Mouse (Mus musculus): ENCODE measurements around the gene Ptgdr2. TPM values are rescaled to one million over a fixed set of nuclear protein-coding genes. Genes with fewer than 3 reads are reported as not detected.

The Ptgdr2 gene
- total RNA-seq, 1 experiment from 2014 or later, result 0.23 TPM

DNA sequence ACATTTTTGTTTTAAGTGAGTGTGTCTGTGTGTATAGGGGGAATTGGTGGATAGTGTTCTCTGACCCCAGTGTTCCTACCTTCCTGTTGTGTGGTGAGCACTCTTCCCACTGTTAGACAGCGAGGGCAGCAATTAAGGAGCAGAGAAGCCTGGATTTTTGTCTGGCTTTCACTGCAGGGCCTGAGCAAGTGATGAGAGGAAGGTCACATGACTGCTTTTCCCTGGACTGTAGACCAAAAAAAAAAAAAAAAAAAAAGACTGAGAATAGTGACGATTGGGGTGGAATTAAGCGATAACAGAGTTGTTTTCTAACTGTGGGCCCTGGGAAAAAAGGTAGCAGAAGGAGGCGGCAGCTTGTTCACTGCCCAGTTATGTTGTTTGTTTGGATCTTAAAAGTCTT lies 10.3 kb upstream of the Ptgdr2 start:
- ATAC-seq (replicated peaks; ENCODE audit: low read depth, poor library complexity, severe bottlenecking), result no peak

DNA sequence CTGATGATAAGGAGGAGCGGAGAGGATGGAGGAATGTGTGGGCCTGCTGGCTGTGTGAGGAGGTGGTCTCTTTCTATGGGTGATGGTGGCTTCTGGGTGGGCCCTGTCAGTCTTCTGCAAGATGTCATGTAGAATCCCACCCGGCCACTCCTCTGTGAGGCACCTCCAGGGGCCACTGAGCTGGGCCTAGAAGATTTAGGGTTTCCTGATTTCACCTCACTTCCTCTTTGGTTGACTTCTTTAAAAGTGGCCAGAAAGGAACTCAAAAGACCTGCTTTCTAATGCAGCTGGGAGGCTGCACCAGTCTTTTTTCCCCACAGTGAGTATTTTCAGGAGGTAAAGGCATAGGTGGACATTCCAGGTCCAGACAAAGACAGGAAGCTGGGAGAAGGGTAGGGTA lies 6.3 kb upstream of the Ptgdr2 start:
- ATAC-seq (replicated peaks; ENCODE audit: low read depth, poor library complexity, severe bottlenecking), result 0 out of 2 replicates have a peak, but pooled peaks have one; percentile 50

DNA sequence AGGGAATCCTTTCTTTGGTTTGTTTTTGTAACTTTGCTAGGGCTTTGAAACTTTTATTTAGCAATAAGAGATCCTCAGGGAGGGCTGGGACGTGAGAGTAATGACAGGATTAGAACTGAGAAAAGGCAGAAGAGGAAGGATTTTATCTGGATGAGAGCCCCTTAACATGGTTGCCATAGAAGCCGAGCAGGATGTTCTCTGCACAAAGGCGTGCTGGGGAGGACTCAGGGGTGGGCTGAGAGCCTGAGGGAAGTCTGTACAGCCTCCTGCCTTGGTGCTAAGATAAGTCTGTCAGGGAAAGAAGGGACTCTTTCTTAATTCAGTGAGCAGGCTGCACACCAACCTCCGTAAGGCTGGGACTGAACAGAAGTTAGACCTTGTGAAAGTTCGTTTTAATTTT lies 1.9 kb upstream of the Ptgdr2 start:
- no peak for ATAC-seq (replicated peaks; ENCODE audit: low read depth, poor library complexity, severe bottlenecking)

DNA sequence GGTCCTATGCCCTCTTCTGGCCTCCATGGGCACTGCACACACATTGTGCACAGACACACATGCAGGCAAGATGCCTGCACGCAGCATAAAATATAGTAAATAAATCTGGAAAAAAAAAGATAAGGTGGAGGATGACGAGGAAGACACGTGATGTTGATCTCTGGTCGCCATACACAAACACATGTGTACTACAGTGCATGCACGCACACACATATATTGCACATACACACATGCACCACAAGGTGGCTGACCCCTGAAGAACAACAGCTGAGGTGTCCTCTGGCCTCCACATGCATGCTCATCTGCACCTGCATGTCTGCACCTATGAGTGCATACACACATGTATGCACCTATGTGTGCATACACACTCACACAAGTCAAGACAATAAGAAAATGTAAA lies 883 bp upstream of the Ptgdr2 start:
- ATAC-seq (replicated peaks; ENCODE audit: low read depth, poor library complexity, severe bottlenecking), result no peak

DNA sequence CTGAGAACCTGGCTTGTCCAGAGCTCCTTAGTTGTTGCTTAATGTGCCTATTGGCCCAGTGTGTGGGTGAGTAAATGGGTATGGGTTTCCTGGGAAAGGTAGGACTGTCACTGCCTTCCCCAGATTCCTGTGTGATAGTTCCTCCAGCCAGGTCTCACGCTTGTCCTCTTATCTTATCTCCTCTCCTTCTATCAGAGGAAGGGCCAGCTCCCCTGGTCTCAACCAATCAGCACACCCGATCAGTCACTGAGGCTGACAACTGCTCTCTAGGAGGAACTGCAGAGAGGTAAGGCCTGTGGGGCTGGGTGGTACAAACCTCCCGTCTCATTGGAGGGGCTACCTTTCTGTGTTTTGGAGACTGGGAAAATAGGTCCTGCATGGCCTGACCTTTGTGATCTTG lies 1.8 kb downstream of the Ptgdr2 start:
- no peak for ATAC-seq (replicated peaks; ENCODE audit: low read depth, poor library complexity, severe bottlenecking)

DNA sequence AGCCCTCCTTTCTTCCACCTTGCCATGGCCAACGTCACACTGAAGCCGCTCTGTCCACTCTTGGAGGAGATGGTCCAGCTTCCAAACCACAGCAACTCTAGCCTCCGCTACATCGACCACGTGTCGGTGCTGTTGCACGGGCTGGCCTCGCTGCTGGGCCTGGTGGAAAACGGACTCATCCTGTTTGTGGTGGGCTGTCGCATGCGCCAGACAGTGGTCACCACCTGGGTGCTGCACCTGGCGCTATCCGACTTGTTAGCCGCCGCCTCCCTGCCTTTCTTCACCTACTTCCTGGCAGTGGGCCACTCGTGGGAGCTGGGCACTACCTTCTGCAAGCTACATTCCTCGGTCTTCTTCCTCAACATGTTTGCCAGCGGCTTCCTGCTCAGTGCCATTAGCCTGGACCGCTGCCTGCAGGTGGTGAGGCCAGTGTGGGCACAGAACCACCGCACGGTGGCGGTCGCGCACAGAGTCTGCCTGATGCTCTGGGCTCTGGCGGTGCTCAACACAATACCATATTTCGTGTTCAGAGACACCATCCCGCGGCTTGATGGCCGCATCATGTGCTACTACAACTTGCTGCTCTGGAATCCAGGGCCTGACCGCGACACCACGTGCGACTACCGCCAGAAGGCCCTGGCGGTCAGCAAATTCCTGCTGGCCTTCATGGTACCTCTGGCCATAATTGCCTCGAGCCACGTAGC lies 3.3 kb downstream of the Ptgdr2 start:
- ATAC-seq (replicated peaks; ENCODE audit: low read depth, poor library complexity, severe bottlenecking), result peak; percentile 85

DNA sequence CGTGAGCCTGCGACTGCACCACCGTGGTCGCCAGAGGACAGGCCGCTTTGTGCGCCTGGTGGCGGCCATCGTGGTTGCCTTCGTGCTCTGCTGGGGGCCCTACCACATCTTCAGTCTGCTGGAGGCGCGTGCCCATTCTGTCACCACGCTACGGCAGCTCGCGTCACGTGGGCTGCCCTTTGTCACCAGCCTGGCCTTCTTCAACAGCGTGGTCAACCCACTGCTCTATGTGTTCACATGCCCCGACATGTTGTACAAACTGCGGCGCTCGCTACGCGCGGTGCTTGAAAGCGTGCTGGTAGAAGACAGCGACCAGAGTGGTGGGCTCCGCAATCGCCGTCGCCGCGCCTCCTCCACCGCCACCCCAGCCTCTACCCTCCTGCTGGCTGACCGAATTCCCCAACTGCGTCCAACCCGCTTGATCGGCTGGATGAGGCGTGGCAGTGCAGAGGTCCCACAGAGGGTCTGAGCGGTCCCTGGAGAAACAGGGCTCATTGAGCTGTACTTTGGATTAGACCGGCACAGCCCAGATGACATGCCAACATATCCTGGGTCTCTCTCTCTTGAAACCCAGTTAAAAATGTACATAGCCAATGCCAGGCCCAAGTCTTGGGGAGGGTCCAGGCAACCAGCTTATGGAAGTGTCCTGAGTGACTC lies 4.0 kb downstream of the Ptgdr2 start:
- peak; percentile 13; the same call in 1 of the 2 replicates for ATAC-seq (replicated peaks; ENCODE audit: low read depth, poor library complexity, severe bottlenecking)

DNA sequence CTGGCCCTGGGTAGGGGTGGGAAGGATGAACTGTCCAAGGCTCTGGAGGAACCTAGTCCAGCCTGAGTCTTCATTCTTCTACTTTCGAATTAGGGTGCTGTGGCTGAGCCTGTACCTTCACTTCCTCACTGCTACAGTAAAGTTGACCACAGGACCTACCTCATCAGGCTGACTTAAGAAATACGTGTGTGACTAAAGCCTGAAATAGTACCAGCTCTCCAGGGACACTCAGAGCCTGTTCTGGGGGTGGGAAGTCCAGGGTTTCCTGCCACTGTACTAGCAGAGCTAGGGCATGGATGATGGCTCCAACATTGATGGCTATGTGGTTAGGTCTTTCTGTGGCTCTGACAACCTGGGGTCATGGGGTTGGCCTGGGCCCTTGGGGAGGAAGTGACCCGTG lies 7.0 kb downstream of the Ptgdr2 start:
- peak; percentile 15; the same call in 1 of the 2 replicates for ATAC-seq (replicated peaks; ENCODE audit: low read depth, poor library complexity, severe bottlenecking)

DNA sequence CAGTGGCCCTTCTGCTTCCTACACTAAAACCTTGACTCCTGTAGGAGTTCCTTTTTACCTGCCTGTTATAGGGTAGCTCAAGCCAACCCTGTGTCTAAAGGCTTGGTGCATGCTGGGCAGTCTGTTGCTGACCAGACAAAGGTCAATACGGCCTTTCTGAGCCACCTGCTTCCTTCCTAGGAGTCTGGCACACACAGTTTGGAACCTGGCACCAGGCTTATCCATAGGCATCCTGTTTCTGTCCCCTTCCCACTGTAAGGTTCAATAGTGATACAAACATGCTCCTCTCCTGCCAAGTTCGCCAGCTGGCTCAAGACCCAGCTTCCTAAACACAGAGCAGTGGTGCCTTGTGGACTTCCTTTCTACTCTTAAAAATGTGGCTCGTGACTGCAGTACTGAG lies 9.5 kb downstream of the Ptgdr2 start:
- ATAC-seq (replicated peaks; ENCODE audit: low read depth, poor library complexity, severe bottlenecking), result no peak

DNA sequence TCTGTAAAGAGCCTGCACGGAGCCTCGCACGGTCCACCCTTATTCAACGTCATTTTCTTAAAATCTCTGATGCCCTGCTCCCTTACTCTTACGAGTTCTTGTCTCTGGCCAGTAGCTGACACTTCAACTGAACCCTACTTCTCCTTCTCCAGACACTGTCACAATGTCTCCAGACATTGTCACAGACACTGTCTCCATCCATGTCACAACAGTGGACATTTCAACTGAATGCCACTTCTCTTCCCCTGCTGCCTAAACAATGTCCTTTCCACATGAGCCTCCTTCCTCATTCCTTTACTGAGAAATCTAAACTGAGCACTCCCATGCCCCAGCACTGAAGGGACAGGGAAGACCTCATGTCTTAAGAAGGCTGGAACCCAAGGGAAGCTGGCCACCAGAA lies 10.3 kb downstream of the Ptgdr2 start:
- ATAC-seq (replicated peaks; ENCODE audit: low read depth, poor library complexity, severe bottlenecking), result no peak

DNA sequence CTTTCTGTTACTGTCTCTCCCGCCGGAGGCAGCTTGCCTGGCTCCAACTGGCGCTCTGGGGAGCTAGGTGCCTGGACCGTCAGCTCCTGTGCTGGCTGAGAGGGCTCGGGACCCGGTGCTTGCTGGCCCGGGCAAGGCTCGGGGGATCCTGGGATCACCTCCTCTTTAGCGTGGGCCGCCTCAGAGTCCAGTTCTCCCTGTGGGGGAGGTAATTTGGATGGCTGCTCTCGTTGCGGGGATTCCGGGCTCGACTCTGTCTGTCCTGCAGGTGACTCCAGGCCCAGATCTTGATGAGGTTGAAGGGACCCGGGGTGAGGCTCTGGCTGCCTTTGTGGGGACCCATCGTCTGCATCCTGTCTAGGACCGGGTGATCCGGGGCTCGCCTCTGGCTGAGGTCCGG lies 11.5 kb downstream of the Ptgdr2 start:
- 0 out of 2 replicates have a peak, but pooled peaks have one; percentile 5 for ATAC-seq (replicated peaks; ENCODE audit: low read depth, poor library complexity, severe bottlenecking)

DNA sequence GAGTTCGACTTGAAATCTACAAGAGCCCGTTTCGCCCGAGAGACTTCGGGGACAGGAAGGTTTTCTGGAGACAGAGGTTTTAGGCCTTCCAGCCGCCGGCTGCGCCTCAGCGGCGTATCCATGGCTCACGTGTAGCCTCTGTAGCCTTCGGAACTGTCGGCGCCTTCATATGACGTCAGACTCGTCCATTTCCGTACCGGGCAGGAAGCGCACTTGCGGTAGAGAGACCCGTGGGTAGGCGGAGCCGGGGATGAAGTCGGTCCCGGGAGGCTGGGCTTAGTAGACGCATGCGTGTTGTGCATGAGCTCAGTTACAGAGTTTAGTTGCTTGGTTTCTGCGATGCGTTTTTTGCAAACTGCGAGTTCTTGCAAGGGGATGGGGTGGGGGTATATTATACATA lies 12.2 kb downstream of the Ptgdr2 start, which contains the start of gene Ccdc86:
Gene Ccdc86 (minus strand): TSS at position 155 of the 400 bp plus-strand sequence.
- ATAC-seq (replicated peaks; ENCODE audit: low read depth, poor library complexity, severe bottlenecking), result peak; percentile 95

DNA sequence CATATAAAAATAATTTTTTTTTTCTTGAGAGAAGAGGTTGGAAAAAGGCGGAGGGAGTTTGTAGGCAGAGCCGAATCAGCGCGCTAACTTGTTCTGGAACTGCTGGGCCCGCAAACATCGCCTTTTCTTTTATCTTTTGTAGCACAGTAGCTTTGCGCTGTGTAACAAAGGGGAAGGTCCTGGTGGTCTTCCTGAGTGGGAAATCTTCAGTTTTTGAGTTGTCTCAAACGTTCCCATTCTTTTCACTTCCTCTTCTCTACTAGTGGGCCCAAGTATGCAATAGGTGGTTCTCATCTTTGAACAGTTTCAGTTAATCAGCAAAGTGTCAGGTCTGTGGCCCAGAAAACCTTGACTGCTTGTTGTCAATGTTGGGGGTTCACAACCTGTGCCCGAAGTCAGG lies 12.6 kb downstream of the Ptgdr2 start:
- no peak; the same call in 1 of the 2 replicates for ATAC-seq (replicated peaks; ENCODE audit: low read depth, poor library complexity, severe bottlenecking)

DNA sequence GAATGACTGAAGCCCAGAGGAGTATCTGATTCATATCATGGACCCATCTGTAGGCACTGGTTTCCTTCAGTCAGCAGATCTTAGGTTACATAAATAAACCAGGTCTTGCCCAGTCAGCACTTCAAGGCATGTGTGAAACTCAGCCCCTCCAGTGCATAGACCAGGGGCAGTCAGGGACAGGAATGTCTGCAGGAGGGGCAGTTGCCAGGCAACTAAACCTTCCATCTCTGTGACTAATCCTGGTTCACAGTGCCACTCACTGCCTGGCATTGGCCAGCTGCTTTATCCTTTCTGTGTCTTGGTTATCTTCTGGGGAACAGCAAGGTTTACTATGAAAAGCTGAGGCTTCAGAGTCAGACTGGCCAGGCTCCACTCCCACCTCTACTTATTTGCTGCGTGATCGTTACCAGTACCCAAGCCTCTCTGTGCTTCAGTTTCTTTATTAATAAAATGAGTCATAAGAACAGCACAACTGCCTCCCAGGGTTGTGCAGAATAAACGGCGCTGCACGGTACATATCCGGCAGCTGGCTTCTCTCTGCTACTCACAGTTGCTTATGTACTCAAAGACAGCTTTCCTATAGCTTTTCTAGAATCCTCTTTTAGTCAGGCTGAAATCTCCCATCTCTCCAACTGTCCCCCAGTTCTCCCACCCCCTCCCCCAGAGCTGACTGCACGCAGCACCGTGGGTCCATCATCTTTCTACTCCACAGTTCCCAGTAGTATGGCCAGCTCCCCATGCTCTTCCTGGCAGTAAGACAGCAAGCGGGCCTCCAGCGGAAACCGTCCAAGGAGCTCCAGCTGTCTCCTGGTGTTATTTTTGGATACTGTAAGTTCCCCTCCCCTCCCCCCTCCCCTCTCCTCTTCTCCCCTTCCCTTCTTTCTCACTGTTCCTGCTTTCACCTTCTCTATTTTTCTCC lies 15.3 kb downstream of the Ptgdr2 start:
- ATAC-seq (replicated peaks; ENCODE audit: low read depth, poor library complexity, severe bottlenecking), result no peak

DNA sequence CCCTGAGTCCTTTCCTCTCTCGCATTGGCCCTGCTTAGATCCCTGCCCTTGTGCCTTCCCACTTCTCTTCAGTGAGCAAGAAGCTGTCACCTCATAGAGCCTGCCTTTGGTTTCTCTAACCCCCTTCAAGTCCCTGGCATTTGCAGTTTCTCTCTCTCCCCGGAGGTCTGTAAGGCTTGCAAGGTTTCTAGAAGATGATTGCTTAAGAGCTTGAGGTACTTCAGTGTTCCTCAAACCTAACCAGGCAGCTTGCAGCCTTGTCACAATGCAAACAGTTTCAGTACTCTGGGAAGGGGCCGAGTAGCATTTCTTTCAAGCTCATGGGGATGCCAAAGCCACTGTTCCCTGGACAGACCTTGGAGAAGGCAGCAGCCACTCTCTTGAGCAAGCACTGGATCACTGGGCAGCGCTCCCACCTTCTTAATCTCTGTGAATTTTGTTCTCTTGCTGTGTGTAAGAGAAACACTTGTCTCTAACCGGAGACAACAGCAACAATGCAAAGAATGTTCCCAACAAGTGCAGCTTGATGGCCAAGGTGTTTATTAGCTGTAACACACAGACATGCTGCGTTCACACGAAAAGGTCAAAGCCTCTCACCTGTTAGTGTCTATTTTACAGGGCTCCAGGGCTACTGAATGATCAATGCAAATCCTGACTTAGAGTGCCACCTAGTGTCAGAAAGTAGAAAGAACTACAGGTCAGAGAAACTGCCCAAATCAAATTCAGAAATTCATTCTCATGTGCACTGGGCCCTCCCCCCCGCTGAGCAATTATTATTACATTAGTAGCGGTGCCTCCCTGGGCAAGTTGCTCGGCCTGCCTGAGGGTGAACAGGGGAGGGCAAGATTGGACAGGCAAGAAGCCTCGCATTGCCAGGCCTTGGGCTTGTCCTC lies 22.4 kb downstream of the Ptgdr2 start:
- ATAC-seq (replicated peaks; ENCODE audit: low read depth, poor library complexity, severe bottlenecking), result peak; percentile 90

DNA sequence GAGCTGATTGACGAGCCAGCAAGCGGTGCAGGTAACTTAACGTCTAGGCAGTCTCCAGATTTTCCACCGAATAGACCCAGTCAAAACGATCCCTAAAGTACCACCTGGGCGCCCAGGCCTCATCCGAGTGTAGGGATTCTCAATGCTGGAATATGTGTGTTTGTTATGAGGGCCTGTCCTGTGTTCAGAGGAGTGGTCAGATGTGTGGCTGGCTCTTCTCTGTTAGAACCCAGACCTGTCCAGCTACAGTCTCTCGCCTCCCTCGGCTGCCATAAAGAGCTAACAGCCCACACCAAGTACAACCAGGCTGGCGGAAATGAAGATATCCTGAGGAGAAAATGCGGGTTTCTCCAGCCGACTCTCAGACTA lies 23.0 kb downstream of the Ptgdr2 start:
- ATAC-seq (replicated peaks; ENCODE audit: low read depth, poor library complexity, severe bottlenecking), result no peak

DNA sequence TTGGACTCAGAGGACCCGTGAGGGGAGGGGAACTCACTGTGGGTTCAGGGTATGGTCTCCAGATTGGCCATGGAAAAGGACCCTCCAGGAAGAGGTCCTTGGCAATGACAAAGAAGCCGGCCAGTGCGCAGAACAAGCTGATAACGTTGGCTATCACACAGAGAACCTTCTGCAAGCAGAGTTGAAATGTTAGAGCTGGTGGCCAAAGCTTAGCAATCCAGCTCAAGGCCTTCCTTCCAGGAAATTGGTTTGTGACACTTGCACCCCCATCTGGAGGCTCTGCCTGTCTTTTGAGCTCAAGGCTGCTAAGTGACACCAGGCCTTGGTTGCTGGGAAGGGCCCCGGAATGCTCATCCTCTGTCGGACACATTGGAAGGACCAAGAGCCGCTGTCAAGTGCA lies 28.8 kb downstream of the Ptgdr2 start:
- ATAC-seq (replicated peaks; ENCODE audit: low read depth, poor library complexity, severe bottlenecking), result no peak

DNA sequence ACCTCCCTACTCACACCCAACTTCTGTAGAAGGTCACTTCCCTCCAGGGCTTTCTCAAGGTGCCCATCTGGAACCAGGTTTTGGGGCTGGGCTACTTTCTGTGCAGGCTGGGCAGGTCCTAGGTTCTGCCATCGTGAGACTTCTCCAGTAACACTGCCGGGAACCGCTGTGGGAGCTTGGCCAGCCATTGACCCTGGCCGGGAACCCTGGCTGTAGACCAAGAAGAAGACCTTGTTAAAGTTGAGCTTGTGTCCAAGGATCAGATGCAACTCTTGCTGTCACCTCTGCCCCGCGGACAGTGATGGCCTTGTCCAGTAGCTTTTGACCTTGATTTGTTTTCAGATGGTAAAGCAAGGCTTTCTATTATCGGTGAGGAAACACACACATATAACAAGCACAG lies 31.6 kb downstream of the Ptgdr2 start:
- ATAC-seq (replicated peaks; ENCODE audit: low read depth, poor library complexity, severe bottlenecking), result no peak

DNA sequence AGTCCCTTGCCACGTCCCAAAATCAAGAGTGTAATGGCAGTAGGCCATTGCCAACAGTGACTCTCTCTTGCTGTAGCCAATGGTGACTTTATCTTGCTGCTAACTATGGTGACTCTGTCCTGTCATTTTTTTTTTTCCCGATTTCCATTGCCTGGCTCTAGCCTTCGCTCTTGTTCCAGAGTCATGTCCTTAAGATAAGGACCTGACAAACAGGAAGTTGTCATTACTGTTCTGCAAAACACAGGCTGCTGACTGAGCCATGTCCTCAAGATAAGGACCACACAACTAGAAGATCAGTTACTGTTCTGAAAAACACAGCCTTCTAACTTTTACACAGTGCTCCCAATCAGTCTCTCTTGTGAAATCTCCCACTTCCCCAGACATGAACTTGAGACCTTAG lies 33.5 kb downstream of the Ptgdr2 start:
- 0 out of 2 replicates have a peak, but pooled peaks have one; percentile 15 for ATAC-seq (replicated peaks; ENCODE audit: low read depth, poor library complexity, severe bottlenecking)

DNA sequence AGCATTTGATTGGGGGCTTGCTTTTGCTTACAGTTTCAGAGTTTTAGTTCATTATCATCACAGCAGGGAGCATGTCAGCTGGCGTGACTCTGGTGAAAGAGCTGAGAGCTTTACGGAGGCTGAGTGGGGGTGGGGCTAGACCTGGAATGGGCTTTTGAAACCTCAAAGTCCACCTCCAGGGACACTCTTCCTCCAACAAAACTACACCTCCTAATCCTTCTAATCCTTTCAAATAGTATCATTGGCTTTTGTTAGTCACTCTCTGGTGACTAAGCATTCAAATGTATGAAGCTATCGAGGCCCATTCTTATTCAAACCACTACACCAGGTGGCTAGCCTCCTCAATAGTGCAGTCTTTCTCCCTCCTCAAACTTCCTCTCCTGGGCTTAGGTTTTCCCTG lies 35.7 kb downstream of the Ptgdr2 start:
- ATAC-seq (replicated peaks; ENCODE audit: low read depth, poor library complexity, severe bottlenecking), result no peak
